ENCODE assay signal across 11 mouse cellular contexts in genomic region chr7:117260596-117260995, GRCm38 (mm10).
"Had no signal": no experiment of that assay in that cellular context is flagged by ENCODE, and none has a peak within 500 bp of the region (broad histone marks: within the 10 kb centered on the region; RNA-seq: fewer than 3 reads in every experiment).

No protein-coding gene starts in this region.

- H3K4me1 ChIP-seq: liver, embryonic 15.5 days; neural tube, embryonic 12.5 days had no signal

- H3K4me3 ChIP-seq: liver, embryonic 15.5 days; myocyte; neural tube, embryonic 12.5 days had no signal

- H3K27me3 ChIP-seq: neural tube, embryonic 12.5 days had no signal

- H3K27ac ChIP-seq: kidney, postnatal 0 days; liver, embryonic 15.5 days; neural tube, embryonic 12.5 days had no signal

- DNase-seq: kidney, adult 11 months; layer of hippocampus, adult 9-11 months; layer of hippocampus, postnatal 36 days; lung, adult 2 months; lung, postnatal 36 days; midbrain, embryonic 14.5 days; thymus, postnatal 14 days had no signal

- H3K36me3 ChIP-seq: liver, embryonic 15.5 days; neural tube, embryonic 12.5 days had no signal

- H3K9me3 ChIP-seq: liver, embryonic 15.5 days; neural tube, embryonic 12.5 days had no signal
